Mouse (Mus musculus): ENCODE results near the gene Tuba1c.

DNA sequence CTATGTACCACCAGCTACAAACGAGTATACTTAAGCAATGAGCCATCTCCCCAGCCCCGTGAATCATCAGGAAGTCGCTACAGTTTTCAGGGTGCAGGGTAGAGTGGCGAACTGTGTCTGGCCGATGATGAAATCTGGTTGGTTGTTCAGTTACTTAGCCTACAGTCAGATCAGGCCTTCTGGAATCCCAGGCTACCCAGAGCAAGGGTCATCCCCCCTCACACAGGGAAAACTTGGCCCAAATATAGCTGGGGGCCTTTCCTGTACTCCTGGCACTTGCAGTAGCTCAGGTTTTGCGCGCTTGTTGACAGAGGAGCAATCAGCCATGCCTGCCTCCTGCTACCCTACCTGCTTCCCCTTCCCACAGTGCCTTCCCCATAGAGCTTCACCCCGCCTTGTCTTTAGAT is 12.3 kb upstream of the Tuba1c start:
- TF ChIP-seq CTCF (IDR thresholded peaks at IDR 0.05; ENCODE audit: low read depth, low read length) (no peak), POLR2A (IDR thresholded peaks at IDR 0.05; ENCODE audit: extremely low read depth, insufficient read depth, low read length) (no peak)
